Mouse (Mus musculus) kidney, postnatal 25 days (tissue): ENCODE results near the gene Fhad1.
"Not testable (repeated sequence)": the region's sequence is repeated elsewhere in the genome, so short reads cannot be mapped to it uniquely, and the experiment has no call there.

Experiments
- DNase-seq, 2 experiments: peaks; one replicate each; pipeline ENCODE4 v3.0.0; 2021; ENCODE audit warnings: mixed read lengths in 2 of 2

Fhad1 gene

DNA sequence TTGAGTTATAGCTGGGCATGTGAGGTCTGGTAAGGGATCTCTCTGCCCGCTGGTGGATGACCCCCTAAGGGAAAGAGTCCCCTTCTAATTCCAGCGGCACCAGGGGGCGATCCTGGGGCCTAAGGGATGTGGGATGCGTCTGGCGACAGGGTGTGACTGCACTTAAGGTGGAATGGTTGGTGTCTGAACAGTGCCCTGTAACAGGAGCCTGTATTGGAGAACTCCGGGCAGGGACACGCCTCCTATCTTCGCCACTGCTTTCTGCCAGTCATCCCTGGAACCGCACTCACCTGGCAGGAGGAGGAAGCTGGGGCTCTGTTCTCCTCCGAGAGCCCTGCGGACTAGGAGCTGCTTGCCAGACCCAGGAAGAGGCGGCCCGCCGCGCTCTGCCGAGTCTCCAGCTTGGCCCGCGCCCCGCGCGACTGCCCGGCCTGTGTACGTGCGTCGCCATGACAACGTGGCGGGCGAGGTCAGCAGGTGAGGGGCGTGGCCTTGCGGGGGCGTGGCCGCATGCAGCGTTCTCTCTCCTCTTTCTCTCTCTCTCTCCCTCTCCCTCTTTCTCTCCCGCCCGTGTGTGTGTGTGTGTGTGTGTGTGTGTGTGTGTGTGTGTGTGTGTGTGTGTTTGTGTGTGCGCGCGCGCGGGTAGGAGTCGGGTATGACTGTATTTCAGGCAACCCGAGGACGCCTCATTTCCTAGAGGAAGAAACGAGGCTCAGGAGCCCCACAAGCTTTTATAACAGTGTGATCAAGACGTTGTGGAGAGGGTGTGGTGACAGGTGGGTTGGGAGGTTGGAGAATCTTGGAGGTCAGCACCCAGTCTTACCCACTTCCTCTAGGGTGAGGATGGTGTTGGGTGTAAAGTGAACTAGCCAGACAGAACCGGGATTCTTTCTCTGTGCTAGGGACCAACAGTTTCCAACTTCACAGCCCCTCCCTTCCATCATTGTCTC, at the start of gene Fhad1:
Gene Fhad1, minus strand, starts transcription at position 424 of the 950 bp plus-strand sequence.
- peak; percentile 92 to 96 for DNase-seq

DNA sequence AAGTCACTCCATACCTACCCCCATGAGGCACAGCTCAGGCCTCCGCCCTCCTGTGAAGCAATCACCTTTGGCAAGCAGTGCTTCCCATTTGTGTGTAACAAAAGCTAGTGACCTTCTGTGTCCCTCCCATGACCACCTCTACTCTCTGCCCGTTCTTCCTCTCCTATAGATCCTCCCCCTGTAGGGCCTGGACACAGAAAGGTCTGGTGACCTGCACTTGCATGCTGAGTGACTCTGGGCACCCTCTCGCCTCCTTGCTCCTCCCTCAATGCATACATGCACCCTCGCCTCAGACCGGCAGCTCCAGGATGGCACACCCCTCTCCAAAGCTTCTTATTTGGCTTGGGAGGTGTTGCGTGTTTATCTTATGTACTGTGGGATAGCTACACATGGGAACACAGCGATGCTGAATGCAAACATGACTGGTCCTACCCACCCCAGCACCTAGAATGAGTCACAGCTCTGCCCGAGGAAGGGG, 48.2 kb upstream of the Fhad1 start:
- DNase-seq: no peak

DNA sequence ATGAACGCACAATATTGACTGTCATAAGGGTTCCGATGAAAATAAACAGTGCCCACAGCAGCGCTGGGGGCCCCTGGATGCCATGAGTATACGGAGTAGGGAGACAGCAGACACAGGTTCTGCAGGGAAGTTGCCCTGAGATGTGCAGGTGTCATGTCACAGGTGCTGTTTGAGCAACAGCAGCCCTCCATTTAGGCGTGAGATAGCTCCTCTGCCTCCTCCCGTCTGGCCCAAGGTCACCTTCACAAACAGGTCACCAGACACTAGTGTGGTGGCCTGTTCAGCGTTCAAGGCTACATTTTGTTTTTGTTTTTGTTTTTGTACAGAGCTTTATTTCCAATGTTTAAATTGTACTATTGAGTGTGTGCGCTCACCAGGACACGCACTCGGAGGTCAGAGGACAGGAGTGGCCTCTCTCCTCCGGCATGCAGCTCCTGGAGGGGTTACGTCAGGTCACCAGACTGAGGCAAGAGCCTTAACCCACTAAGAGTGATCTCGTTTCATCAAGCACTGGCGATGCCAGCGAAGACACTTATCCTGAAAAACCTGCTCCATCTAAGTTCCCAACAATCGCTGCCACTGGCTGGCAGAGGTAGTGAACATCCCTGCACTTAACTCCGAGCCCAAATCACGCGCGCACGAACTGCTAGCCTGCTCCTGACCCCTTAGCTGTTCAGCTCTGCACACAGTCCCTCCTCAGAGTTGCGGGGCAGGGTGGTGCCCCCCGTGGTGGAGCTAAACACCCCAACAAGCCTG, 46.8 kb upstream of the Fhad1 start:
- DNase-seq: peak in 1 of 2 experiments; percentile 75

DNA sequence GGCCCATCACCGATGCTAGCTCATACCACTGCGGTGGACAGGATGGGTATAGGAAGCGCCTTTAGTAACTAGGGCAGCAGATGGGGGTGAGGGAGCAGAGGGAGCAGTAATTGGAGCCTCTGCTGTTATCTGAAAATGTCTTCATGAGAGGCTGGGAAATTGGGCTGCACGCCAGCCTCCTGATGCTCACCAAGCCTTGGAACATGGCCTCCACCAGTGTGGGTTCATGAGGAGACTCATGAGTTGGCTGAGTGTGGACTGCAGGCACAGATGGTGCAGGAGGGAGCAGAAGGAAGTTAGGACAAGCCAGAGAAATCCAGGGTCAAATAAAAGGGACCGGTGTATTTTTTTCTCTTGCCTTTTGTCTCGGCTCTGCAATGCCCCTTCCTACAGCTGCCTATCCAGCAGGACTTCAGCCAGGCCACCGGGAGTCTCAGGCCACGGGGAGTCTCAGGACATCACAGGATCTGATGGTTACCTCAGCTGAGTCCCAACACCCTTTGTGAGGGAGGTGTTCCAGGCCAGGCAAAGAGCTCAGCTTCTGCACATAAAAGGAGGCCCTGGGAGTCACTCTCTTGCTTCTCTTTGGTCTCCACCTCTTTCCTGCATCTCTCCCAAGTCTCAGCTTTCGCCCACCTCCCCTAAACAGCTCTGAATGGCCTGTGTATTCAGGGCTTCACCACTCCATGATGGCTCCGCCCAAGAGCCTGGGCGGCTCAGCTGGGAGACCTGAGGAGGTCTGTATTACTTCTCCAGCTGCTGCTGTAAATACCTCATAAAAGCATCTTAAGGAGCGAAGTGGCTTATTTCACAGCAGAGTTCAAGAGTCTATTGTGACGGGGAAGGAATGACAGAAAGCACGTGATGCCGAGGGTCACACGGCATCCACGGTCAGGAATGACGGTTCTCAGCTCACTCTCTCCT, 45.8 kb upstream of the Fhad1 start:
- DNase-seq: no peak

DNA sequence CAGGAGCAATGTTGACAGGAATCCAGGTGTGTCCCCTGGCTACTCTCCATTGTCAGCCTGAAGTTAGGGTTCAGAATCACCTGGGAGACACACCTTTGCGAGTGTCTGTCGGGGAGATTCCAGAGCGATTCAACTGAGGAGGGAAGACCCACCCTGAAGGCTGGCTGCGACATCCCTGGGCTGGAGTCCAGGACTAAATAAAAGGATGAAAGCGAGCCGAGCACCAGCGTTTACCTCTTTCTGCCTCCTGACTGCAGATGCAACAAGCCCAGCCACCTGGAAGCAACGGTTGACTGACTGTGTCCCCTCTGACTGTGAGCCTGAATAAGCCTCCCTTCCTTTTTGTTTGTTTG, 44.9 kb upstream of the Fhad1 start:
- DNase-seq: no peak

DNA sequence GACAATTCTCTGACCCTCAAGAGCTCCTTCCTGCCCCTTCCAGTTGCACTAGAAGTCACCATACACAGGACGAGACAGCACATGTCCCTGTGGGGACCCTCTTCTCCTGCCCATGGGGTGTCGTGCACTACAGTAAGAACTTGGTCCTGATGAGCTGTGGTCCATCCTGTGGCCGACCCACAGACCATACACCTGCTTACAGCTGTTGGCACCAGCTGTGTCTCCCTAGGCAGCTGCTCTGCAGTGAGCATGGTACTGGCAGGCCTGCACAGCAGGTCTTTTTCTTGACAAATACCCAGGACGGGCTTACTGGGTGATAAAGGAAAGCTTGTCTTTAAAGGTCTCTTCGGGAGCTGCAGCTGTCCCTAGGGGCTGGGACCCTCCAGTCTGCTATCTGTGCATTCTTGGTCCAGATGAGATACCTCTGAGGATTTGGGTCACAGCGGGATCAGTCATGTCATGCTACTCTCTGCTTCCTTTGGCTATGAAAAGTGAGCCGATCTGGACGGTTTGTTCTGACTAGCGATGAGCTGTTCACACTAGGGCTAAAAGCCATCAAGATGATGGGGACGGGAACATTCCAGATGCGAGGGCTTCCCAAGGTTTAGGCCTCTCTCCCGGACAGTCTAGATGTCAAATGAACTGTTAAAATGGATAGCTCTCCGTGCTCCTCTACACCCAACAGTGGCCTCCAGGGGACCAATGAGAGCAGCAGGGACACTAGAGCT, 44.4 kb upstream of the Fhad1 start:
- DNase-seq: no peak

DNA sequence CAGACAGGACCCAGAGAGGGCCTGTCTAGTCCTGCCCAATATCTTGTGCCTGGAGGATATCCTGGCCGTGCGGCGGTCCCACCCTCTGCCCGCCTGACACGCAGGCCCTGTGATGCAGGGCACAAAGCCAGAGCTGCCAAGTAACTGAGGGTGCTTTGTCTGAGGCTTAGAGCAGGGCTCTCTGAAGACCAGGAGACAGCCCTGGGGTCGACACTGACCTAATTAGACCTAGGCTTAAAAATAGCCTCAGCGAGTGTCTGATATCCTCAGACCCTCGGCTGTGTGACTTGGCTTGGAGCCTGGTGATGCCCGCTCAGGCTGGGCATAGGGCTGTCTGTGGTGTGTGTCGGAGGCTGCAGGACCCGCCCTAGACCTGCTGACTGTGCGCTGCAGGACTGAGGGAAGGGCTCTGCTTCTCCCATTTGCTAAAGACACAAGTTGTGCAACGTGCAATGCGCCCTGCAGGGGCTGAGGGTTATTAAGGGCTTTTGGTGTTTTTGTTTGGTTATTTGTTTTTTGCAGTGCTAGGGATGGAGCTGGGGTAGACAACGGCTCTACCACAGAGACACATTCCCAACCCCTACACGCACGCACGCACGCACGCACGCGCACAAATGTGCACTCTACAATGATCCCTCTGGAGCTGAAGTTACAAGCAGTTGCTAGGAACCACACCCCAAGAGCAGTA, 42.8 kb upstream of the Fhad1 start:
- DNase-seq: no peak

DNA sequence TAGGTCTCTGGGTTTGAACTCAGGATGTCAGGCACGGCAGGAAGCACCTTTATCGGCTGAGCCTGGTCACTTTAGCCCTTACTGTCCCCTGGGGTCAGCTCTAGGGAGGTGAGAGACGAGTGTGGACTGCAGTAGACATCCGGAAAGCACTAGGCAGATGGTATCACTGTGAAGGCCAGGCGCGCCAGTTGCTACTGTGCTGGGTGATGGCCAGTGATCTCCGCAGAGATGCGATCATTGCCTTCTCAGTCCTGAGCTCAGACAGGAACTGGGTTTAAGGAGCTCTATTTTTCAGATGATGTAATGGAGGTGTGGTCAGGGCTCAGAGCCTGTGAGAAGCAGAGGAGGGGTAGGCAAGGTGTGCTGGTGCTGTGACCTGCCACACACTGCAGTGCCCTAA, 40.7 kb upstream of the Fhad1 start:
- no peak for DNase-seq

DNA sequence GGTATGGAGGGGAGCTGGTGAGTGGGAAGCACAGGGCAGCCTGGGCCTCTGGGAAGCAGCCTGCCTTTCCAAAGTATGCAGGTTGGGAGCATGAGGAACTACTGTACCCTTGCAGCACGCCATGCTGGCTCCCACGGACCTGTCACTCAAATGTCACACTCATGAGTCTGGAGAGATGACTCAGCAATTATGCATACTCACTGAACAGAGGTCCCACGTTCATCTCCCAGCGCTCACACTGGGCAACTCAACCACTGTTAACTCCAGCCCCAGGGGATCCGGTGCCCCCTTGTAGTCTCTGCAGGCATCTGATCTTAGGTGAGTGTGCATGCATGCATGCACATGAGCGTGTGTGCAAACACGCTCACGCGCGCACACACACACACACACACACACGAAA, 39.7 kb upstream of the Fhad1 start:
- DNase-seq: peak in 1 of 2 experiments; percentile 59

DNA sequence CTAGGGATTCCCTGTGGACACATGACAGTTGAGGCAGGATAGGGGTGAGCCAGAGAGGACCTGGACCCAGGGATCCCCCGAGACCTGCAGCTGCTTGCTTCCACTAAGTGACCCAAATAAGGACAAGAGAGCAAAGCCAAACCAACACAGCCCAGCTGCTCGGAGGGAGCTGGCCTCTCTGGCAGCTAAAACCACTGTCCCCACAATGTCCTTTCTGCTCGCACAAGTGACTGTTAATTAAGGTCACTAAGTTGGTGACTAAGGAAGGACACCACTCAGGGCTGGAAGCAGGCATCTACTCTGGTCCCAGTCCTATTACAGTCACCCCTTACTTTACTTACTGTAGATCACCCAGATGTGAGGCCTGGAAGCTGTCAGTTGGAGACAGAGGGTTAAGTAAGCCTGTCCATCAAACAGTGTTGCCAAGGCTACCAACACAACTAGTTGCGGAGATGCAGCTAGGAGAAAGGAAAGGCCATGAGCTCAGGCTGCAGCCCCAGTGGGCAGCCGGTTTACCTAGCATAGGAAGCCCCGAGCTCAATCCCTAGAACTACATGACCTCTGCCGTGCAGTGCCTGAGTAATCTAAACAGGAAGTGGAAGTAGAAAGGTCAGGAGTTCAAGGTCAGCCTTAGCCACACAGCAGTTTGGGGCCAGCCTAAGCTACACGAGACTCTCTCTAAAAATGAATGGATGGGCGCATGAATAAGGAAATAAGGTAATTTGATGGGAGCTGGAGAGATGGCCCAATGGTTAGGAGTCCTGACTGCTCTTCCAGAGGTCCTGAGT, 39.0 kb upstream of the Fhad1 start:
- peak in 1 of 2 experiments; percentile 60 for DNase-seq

DNA sequence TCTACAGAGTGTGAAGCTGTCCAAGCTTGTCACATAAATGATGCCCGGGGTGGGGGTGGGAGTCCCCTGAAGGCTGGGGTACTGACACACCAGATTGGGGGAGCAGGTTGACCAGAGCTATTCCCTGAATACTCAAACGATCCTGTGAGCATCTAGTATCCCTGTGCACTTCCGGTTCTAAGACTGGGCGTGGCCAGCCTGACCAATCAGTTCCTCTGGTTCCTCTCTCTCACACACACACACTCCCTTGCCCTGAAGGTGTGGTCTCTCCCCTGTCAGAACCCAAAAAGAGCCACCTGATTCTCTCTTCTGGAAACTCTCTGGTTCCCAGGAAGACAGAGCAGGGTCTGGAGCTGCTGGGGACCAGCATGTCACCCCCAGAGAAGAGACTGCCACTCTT, 38.4 kb upstream of the Fhad1 start:
- peak in 1 of 2 experiments; percentile 77 for DNase-seq

DNA sequence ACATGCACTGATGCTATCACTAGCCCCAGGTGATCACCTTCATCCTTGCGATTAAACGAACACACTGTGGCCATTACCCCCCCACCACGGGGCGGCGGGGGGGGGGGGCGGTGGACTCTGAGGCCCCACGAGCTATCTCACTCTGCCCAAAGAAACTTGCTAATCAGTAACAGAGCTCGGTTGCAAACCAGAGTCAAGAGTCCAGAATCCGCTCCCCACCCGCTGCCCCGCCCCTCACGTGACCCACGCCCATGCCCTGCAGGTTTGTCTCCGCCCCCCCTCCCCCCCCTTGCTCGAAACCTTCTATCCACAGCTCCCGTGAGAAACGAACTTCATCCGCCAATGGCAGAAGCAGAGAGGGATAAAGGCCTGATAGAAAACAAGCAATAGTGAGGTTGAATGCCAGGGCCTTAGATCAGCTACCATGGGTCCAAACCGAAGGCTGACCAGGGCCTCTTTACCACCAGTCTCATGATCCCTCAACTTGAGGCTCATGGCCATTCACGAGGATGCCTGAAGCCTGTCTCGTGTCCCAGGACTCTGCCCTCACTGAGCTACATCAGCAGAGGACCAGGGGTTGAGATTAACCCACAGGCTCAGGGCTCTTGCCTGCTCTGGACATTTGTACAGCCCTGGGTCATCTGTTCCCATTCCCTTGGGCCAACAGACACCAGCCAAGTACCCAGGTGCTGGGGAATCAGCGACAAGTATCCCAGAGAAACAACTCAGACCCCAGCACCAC, 37.7 kb upstream of the Fhad1 start:
- DNase-seq: peak; percentile 86 to 92

DNA sequence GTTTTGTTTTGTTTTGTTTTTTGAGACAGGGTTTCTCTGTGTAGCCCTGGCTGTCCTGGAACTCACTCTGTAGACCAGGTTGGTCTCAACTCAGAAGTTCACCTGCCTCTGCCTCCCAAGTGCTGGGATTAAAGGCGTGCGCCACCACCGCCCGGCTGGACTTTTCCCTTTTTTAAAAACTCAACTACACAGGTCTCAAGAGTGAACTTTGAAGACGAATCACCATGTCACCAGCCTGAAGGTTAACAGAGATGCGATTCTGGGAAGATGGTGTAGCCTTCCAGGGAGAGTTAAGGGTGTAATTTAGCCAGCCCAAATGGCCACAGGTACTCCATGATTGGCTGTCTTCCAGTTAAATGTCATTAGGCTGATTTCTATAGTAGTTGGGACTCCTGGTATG, 37.0 kb upstream of the Fhad1 start:
- DNase-seq: not testable (repeated sequence)

DNA sequence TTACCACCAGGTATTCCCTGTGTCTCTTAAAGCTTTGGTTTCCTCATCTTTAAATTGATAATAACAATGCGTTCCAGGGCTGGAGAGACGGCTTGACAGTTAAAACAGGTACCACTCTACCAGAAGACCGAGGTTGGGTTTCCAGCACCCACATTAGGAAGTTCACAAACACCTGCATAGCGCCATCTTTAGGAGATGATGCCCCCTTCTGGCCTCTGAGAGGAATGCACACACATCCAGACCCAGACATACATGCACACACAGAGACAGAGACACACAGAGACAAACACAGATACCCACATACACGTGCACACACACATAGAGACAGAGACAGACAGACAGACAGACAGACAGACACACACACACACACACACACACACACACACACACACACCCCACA, 35.1 kb upstream of the Fhad1 start:
- no peak for DNase-seq

DNA sequence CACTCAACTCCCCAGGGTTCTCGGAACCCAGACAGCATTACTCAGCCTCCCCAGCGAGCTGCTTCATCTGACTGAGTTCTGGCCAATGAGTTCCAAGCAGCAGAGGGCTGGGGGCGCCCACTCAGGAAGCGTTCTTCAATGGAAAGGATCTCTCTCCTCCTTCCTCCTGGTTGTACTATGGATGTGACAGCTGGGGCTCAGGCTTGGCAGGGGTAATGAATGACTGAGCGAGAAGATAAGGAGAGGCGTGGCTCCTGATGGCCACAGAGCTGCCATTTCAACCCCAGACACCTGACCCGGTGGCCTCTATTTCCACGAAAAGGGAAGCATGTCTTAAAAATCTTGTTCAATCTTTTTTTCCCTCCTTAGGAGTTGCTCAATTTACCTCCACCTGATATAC, 33.5 kb upstream of the Fhad1 start:
- DNase-seq: peak in 1 of 2 experiments; percentile 39

DNA sequence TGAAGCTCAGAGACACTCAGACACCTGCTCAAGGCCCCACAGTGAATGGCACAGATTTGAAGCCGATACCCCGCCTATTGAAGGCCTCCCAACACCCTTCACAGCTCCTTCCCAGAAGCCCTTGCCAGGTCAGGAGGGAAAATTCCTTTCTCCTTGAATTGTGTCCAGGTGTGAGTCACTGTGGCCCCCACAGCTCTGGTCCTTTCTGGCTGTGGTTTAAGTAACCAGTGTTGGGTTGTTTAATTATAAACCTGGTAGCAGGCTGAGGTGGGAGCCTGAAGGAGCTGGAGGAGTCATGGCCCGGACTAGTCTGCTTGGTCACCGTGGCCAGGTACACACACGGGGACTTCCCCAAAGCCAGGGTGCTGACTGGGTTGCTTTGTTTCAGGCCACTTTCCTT, 32.1 kb upstream of the Fhad1 start:
- peak; percentile 79 to 92 for DNase-seq

DNA sequence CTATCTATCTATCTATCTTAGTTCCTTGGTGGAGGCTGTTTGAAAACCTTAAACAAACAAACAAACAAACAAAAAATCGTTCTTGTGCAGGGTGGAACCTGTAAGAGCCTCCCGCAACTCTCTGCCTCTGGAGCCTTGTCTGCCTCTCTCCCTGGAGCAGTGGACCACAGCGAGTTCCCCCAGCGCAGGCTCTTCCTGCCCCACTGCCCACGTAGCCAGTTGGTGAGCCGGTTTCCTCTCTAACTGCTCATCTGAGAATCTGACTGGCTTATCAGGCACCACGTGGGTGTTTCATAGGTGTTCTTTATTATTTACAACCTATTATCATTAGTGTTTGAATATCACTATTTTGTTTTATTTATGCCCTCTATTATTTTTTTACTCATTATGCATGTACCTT, 31.6 kb upstream of the Fhad1 start:
- DNase-seq: peak in 1 of 2 experiments; percentile 77

DNA sequence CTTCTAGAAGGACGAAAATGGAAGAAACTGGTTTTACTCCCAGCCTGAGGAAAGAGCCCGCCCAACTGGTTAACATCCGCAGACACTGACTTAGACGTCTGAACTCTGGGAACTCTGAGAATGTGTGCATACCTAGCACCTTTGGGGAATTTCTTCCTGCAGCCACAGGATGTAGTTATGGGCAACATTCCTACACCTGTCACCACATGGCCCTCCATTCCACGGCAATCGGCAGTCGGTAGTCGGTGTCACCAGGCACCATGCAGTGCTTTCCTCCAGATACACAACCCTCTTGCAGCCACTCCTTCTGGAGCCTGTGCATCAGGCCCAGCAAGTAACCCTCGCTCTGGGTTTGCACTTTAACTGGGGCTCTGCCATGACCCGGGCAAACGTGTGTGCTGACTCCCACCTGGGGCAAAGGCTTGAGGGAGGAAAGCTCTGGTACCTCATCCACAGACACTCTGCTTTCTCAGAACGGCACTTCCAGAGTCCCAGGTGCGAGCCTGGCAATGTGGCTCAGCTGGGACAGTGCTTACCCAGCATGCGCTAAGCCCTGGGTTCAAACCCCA, 30.8 kb upstream of the Fhad1 start:
- DNase-seq: peak in 1 of 2 experiments; percentile 68

DNA sequence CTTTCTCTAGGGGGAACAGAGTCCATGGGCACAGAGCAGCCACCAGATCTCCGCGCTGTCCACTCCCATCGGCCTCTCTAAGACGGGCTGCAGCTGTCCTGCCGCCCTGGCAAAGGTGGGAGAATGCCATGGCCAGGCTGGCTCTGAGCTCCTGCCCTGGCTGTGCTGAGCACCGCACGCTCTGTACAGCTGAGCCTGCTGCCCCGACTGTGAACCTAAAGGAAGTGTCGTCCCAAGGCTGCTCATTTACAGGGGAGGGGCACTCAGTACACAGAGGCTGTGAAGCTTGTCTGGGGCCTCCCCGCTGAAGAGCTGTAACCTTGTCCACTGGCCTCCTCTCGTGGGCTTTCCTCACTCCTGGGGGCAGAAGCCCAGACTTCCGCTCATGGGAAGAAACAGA, 29.6 kb upstream of the Fhad1 start:
- DNase-seq: no peak
